ENCODE assay signal across 16 mouse cellular contexts in genomic region chr15:25378707-25379106, GRCm38 (mm10). TPM values are rescaled to one million over a fixed set of nuclear protein-coding genes. Genes with fewer than 3 reads are reported as not detected.
DNase-seq lines count a peak whose midpoint lies in the region; ATAC-seq and TF ChIP-seq lines count a peak whose summit lies in the region.
"Had no signal": no experiment of that assay in that cellular context is flagged by ENCODE, and none has a peak within 500 bp of the region (broad histone marks: within the 10 kb centered on the region; RNA-seq: fewer than 3 reads in every experiment).

No protein-coding gene starts in this region.

- no peak overlapping the region for H3K27ac ChIP-seq in forebrain, postnatal 0 days (ENCODE audit: low read depth, low read length)
- no peak overlapping the region for H3K27ac ChIP-seq in limb, embryonic 10.5 days
- H3K27ac ChIP-seq: heart, adult 2 months; limb, embryonic 15.5 days; macrophage had no signal

- no peak for TF ChIP-seq CTCF in forebrain, postnatal 0 days (IDR thresholded peaks at IDR 0.05; ENCODE audit: low read depth)

- WGBS in forebrain, postnatal 0 days, result 53% methylated on average over 8 of the region's 8 CpGs
- 95% methylated on average over 8 of the region's 8 CpGs for WGBS in limb, embryonic 10.5 days

- no peak overlapping the region for H3K4me2 ChIP-seq in forebrain, postnatal 0 days (ENCODE audit: low read depth)
- H3K4me2 ChIP-seq: limb, embryonic 15.5 days had no signal

- no peaks in the 10 kb centered on the region for H3K27me3 ChIP-seq in forebrain, postnatal 0 days (ENCODE audit: insufficient read depth, low read length)
- no peaks in the 10 kb centered on the region for H3K27me3 ChIP-seq in limb, embryonic 10.5 days (ENCODE audit: low read depth, poor library complexity, severe bottlenecking)
- H3K27me3 ChIP-seq: limb, embryonic 15.5 days had no signal

- H3K9ac ChIP-seq in forebrain, postnatal 0 days, result no peak overlapping the region
- H3K9ac ChIP-seq: limb, embryonic 15.5 days had no signal

- H3K9me3 ChIP-seq in forebrain, postnatal 0 days (ENCODE audit: low read length), result no peaks in the 10 kb centered on the region
- H3K9me3 ChIP-seq in limb, embryonic 10.5 days (replicated peaks), result no peaks in the 10 kb centered on the region
- H3K9me3 ChIP-seq: limb, embryonic 15.5 days had no signal

- H3K36me3 ChIP-seq in forebrain, postnatal 0 days (ENCODE audit: insufficient read depth), result peaks cover 12% of the 10 kb centered on the region
- peaks cover 50% of the 10 kb centered on the region for H3K36me3 ChIP-seq in limb, embryonic 10.5 days

- no peak overlapping the region for H3K4me3 ChIP-seq in forebrain, postnatal 0 days (ENCODE audit: low read depth, low read length)
- no peak overlapping the region for H3K4me3 ChIP-seq in limb, embryonic 10.5 days
- H3K4me3 ChIP-seq: heart, adult 2 months; limb, embryonic 15.5 days had no signal

- H3K4me1 ChIP-seq in forebrain, postnatal 0 days (ENCODE audit: insufficient read depth), result peaks cover 25% of the 10 kb centered on the region
- H3K4me1 ChIP-seq in limb, embryonic 10.5 days, result peaks cover 3% of the 10 kb centered on the region; the same call in 1 of the 2 replicates

- peak; percentile 38 to 67 for DNase-seq in cerebellum, postnatal 10 days
- DNase-seq in cerebellum, adult 8-10 months, result no peak
- DNase-seq in layer of hippocampus, adult 9-11 months, result peak; percentile 51
- no peak for DNase-seq in layer of hippocampus, postnatal 25 days (ENCODE audit: extremely low spot score in 1 of 2, low spot score in 1 of 2)
- DNase-seq in ES-CJ7 (ENCODE audit: low read depth, low spot score), result peak; percentile 6
- no peak for DNase-seq in forebrain, postnatal 0 days
- DNase-seq in spleen, postnatal 4 days (ENCODE audit: low spot score in 2 of 2), result no peak
- DNase-seq in limb, embryonic 10.5 days (ENCODE audit: low spot score), result no peak
- DNase-seq: cerebellum, adult 11-12 months; embryo, embryonic 11 days; heart, adult 2 months; kidney, adult 11 months; kidney, postnatal 25 days had no signal

- ATAC-seq in forebrain, postnatal 0 days, result peak; percentile 38; the same call in 1 of the 2 replicates
- ATAC-seq: midbrain, embryonic 16.5 days had no signal

RNA-seq across cellular contexts. Expression of gene Basp1, which starts 34.9 kb away (rescaled TPM):
- total RNA-seq in layer of hippocampus, postnatal 25 days (2021), result 100 to 1,000 TPM; 666 to 703 TPM
- 1,159 and 1,218 TPM in 2 replicates for total RNA-seq in forebrain, postnatal 0 days (2014; rRNA removed)
- polyA plus RNA-seq in forebrain, postnatal 0 days (2015; fragmentation: Nextera tagmentation; extraction: Ambion mirVana), result 485 and 513 TPM in 2 replicates
- polyA plus RNA-seq in limb, embryonic 10.5 days (2016; fragmentation: Nextera tagmentation; extraction: Ambion mirVana), result 41.1 and 43.1 TPM in 2 replicates

Comparison
In these comparisons a context has a peak if more than half of its experiments do, and no peak if none do; other contexts are left out.
1. DNase-seq: peak in cerebellum, postnatal 10 days (2 of 2), layer of hippocampus, adult 9-11 months (single experiment) and ES-CJ7 (single experiment); none in cerebellum, adult 8-10 months (single experiment), layer of hippocampus, postnatal 25 days (0 of 2), forebrain, postnatal 0 days (single experiment), spleen, postnatal 4 days (0 of 2) and limb, embryonic 10.5 days (single experiment).